Mouse (Mus musculus) stomach, embryonic 16.5 days (tissue): ENCODE results near the gene Cd36. TPM values are rescaled to one million over a fixed set of nuclear protein-coding genes. Genes with fewer than 3 reads are reported as not detected.
A peak's percentile ranks its signal among the peaks of the same experiment; 100 is the strongest.
"Not testable (repeated sequence)": the region's sequence is repeated elsewhere in the genome, so short reads cannot be mapped to it uniquely, and the experiment has no call there.

ENCODE experiments used
- ATAC-seq: fragments of 200-750 bp; cut with Nextera tagmentation; 2 replicates; pipeline ENCODE4 v1.8.0; 2017; ENCODE audit warnings: moderate number of reproducible peaks, moderate TSS enrichment; ENCODE audit not compliant: insufficient read depth, low FRiP score
- H3K27ac ChIP-seq: fragments of 300-500 bp; sonication (generic); 2 replicates; pipeline ENCODE4 v1.5.1; 2014; ENCODE audit warnings: low read length
- H3K27me3 ChIP-seq: fragments of 300-500 bp; sonication (generic); 2 replicates; pipeline ENCODE4 v1.6.1; 2014; ENCODE audit warnings: low read length, control low read depth, mixed read lengths; ENCODE audit not compliant: control insufficient read depth, insufficient read depth
- H3K36me3 ChIP-seq: fragments of 300-500 bp; sonication (generic); 2 replicates; pipeline ENCODE4 v1.6.1; 2014; ENCODE audit warnings: low read length; ENCODE audit not compliant: control insufficient read depth, insufficient read depth
- H3K4me1 ChIP-seq: fragments of 300-500 bp; sonication (generic); 2 replicates; pipeline ENCODE4 v1.6.1; 2014; ENCODE audit warnings: low read length, control low read depth, mixed read lengths; ENCODE audit not compliant: control insufficient read depth, insufficient read depth
- H3K4me2 ChIP-seq: fragments of 300-500 bp; sonication (generic); 2 replicates; pipeline ENCODE4 v1.6.1; 2014; ENCODE audit warnings: low read depth, low read length, mixed read lengths
- H3K4me3 ChIP-seq: fragments of 300-500 bp; sonication (generic); replicated peaks from 2 replicates; pipeline ENCODE4 v1.5.1; 2014; ENCODE audit warnings: mild to moderate bottlenecking, low read length
- H3K9ac ChIP-seq: fragments of 300-500 bp; sonication (generic); 2 replicates; pipeline ENCODE4 v1.6.1; 2014; ENCODE audit warnings: low read length
- H3K9me3 ChIP-seq: fragments of 300-500 bp; sonication (generic); replicated peaks from 2 replicates; pipeline ENCODE4 v1.6.1; 2016; ENCODE audit warnings: low read length, control low read depth; ENCODE audit not compliant: control insufficient read depth
- WGBS: fragments of 180-500 bp; shearing (Covaris S2); extraction: QIAGEN DNeasy Blood & Tissue Kit; methylation state at CpG from one replicate; pipeline ENCODE4 v1.1.7; 2014; 5-methylcytosine and 5-hydroxymethylcytosine counted together
- polyA plus RNA-seq: library from polyadenylated mRNA; unstranded; fragments of >200 nt; fragmentation: Nextera tagmentation; extraction: Ambion mirVana; gene quantifications from 2 replicates; pipeline ENCODE4 v1.2.1, GENCODE M21; 2015

The Cd36 gene
- polyA plus RNA-seq, 1 experiment from 2014 or later = 41.0 TPM

GRCm38 (mm10) chr5:17898948-17899347 is 10.3 kb upstream of the Cd36 start:
- Histone ChIP-seq H3K9ac (no peak overlapping the region), H3K27ac (no peak overlapping the region), H3K36me3 (no peaks in the 10 kb centered on the region), H3K9me3 (no peaks in the 10 kb centered on the region), H3K4me3 (no peak overlapping the region), H3K27me3 (no peaks in the 10 kb centered on the region), H3K4me2 (no peak overlapping the region), H3K4me1 (no peaks in the 10 kb centered on the region)
- ATAC-seq = no peak
- WGBS = 43% methylated on average over 3 of the region's 3 CpGs

GRCm38 (mm10) chr5:17897641-17898040 is 9.0 kb upstream of the Cd36 start:
- not testable (repeated sequence) for H3K36me3 ChIP-seq, H3K9ac ChIP-seq
- 93% methylated on average over 5 of the region's 5 CpGs for WGBS

GRCm38 (mm10) chr5:17893577-17894172 is 5.1 kb upstream of the Cd36 start:
- Histone ChIP-seq H3K27me3 (no peaks in the 10 kb centered on the region), H3K9me3 (no peaks in the 10 kb centered on the region), H3K4me1 (no peaks in the 10 kb centered on the region), H3K4me2 (no peak overlapping the region), H3K36me3 (no peaks in the 10 kb centered on the region), H3K27ac (no peak overlapping the region), H3K4me3 (no peak overlapping the region), H3K9ac (no peak overlapping the region)
- no peak for ATAC-seq
- 53% methylated on average over 2 of the region's 2 CpGs for WGBS

More at GRCm38 (mm10) chr5:17897641-17898040, 9.0 kb upstream of the Cd36 start:
- H3K27me3 ChIP-seq, H3K27ac ChIP-seq, H3K4me3 ChIP-seq, ATAC-seq, H3K4me2 ChIP-seq, H3K4me1 ChIP-seq, H3K9me3 ChIP-seq: not testable (repeated sequence)

- Histone ChIP-seq H3K9me3 (no peaks in the 10 kb centered on the region), H3K36me3 (no peaks in the 10 kb centered on the region), H3K4me1 (0 out of 2 replicates have a peak, but pooled peaks cover 2% of the 10 kb centered on the region), H3K27me3 (no peaks in the 10 kb centered on the region), H3K4me2 (no peak overlapping the region), H3K9ac (no peak overlapping the region), H3K27ac (no peak overlapping the region), H3K4me3 (no peak overlapping the region)
- WGBS = 87% methylated on average over 1 of the region's 1 CpGs
- no peak for ATAC-seq
These were observed 690 bp upstream of the Cd36 start for GRCm38 (mm10) chr5:17889291-17889690.

- Histone ChIP-seq H3K9me3 (no peaks in the 10 kb centered on the region), H3K4me1 (0 out of 2 replicates have a peak, but pooled peaks cover 2% of the 10 kb centered on the region), H3K27ac (no peak overlapping the region), H3K4me2 (no peak overlapping the region), H3K9ac (no peak overlapping the region), H3K4me3 (no peak overlapping the region), H3K27me3 (no peaks in the 10 kb centered on the region), H3K36me3 (no peaks in the 10 kb centered on the region)
- WGBS = 67% methylated on average over 3 of the region's 3 CpGs
- no peak for ATAC-seq
These were observed 2.2 kb downstream of the Cd36 start for GRCm38 (mm10) chr5:17886377-17886776.

GRCm38 (mm10) chr5:17883357-17883875 is 5.2 kb downstream of the Cd36 start:
- no peak overlapping the region for H3K4me2 ChIP-seq
- 0 out of 2 replicates have a peak, but pooled peaks cover 2% of the 10 kb centered on the region for H3K4me1 ChIP-seq
- no peaks in the 10 kb centered on the region for H3K9me3 ChIP-seq
- no peaks in the 10 kb centered on the region for H3K36me3 ChIP-seq
- no peaks in the 10 kb centered on the region for H3K27me3 ChIP-seq
- no peak overlapping the region for H3K4me3 ChIP-seq
- no peak for ATAC-seq
- H3K27ac ChIP-seq = no peak overlapping the region
- WGBS = 59% methylated on average over 3 of the region's 3 CpGs
- no peak overlapping the region for H3K9ac ChIP-seq

GRCm38 (mm10) chr5:17881542-17881896 is 7.1 kb downstream of the Cd36 start:
- Histone ChIP-seq H3K9me3 (no peaks in the 10 kb centered on the region), H3K27ac (peak overlapping the region; percentile 25; the same call in 1 of the 2 replicates), H3K27me3 (no peaks in the 10 kb centered on the region), H3K4me3 (no peak overlapping the region), H3K4me2 (no peak overlapping the region), H3K4me1 (peaks cover 5% of the 10 kb centered on the region; the same call in 1 of the 2 replicates), H3K36me3 (no peaks in the 10 kb centered on the region), H3K9ac (no peak overlapping the region)
- 69% methylated on average over 2 of the region's 2 CpGs for WGBS
- no peak for ATAC-seq

GRCm38 (mm10) chr5:17880799-17881541 is 7.6 kb downstream of the Cd36 start:
- Histone ChIP-seq H3K4me2 (no peak overlapping the region), H3K4me3 (no peak overlapping the region), H3K9me3 (no peaks in the 10 kb centered on the region), H3K9ac (no peak overlapping the region), H3K27me3 (no peaks in the 10 kb centered on the region), H3K36me3 (no peaks in the 10 kb centered on the region), H3K4me1 (peaks cover 5% of the 10 kb centered on the region; the same call in 1 of the 2 replicates), H3K27ac (peak overlapping the region; percentile 25; the same call in 1 of the 2 replicates)
- 64% methylated on average over 4 of the region's 4 CpGs for WGBS
- peak; percentile 90; the same call in 1 of the 2 replicates for ATAC-seq

- H3K27ac ChIP-seq = no peak overlapping the region
- peaks cover 5% of the 10 kb centered on the region; the same call in 1 of the 2 replicates for H3K4me1 ChIP-seq
- no peaks in the 10 kb centered on the region for H3K36me3 ChIP-seq
- WGBS = 90% methylated on average over 1 of the region's 1 CpGs
- no peaks in the 10 kb centered on the region for H3K27me3 ChIP-seq
- ATAC-seq = no peak
- H3K4me3 ChIP-seq = no peak overlapping the region
- no peak overlapping the region for H3K4me2 ChIP-seq
- H3K9ac ChIP-seq = no peak overlapping the region
- no peaks in the 10 kb centered on the region for H3K9me3 ChIP-seq
These were observed 8.7 kb downstream of the Cd36 start for GRCm38 (mm10) chr5:17879924-17880323.
